Mouse (Mus musculus): ENCODE measurements around the gene Ccnd2.

- TF ChIP-seq CTCF (IDR thresholded peaks at IDR 0.05; ENCODE audit: low read depth, low read length) (peak; percentile 22; the same call in 1 of the 2 replicates), GATA1 (IDR thresholded peaks at IDR 0.05; ENCODE audit: borderline replicate concordance, low read length) (no peak), TAL1 (conservative IDR thresholded peaks at IDR 0.05; ENCODE audit: low read depth, low read length) (no peak), POLR2AphosphoS5 (IDR thresholded peaks at IDR 0.05; ENCODE audit: insufficient replicate concordance, low read depth, low read length) (no peak), GATA2 (IDR thresholded peaks at IDR 0.05; ENCODE audit: borderline replicate concordance, low read depth, low read length) (no peak)
These were observed 46.9 kb downstream of the Ccnd2 start for GRCm38 (mm10) chr6:127105107-127105506.
